Mouse (Mus musculus): Measurements from ENCODE around the gene Espn. TPM values are rescaled to one million over a fixed set of nuclear protein-coding genes. Genes with fewer than 3 reads are reported as not detected.

Espn gene
- total RNA-seq, 2 experiments from 2014 or later: 0.57 to 0.94 TPM

GRCm38 (mm10) chr4:152101081-152101653, 51.0 kb downstream of the Espn start:
- no peak for DNase-seq (ENCODE audit: low spot score in 2 of 2)

GRCm38 (mm10) chr4:152100541-152100940, 51.6 kb downstream of the Espn start:
- DNase-seq (ENCODE audit: low spot score in 2 of 2): no peak

GRCm38 (mm10) chr4:152097911-152098799, 54.0 kb downstream of the Espn start:
- no peak for DNase-seq (ENCODE audit: low spot score in 2 of 2)

GRCm38 (mm10) chr4:152096927-152097326, 55.2 kb downstream of the Espn start:
- no peak for DNase-seq (ENCODE audit: low spot score in 2 of 2)

- peak; percentile 53 to 60 for DNase-seq (ENCODE audit: low spot score in 2 of 2)
These were observed 55.9 kb downstream of the Espn start for GRCm38 (mm10) chr4:152095937-152096910.

- DNase-seq (ENCODE audit: low spot score in 2 of 2): no peak
These were observed 57.9 kb downstream of the Espn start for GRCm38 (mm10) chr4:152094233-152094632.

GRCm38 (mm10) chr4:152092751-152093293, 59.3 kb downstream of the Espn start:
- no peak for DNase-seq (ENCODE audit: low spot score in 2 of 2)

GRCm38 (mm10) chr4:152090191-152090590, 62.0 kb downstream of the Espn start:
- DNase-seq (ENCODE audit: low spot score in 2 of 2): no peak

- peak; percentile 78 to 90 for DNase-seq (ENCODE audit: low spot score in 2 of 2)
These were observed 63.5 kb downstream of the Espn start for GRCm38 (mm10) chr4:152088556-152089120.

GRCm38 (mm10) chr4:152088133-152088532, 64.0 kb downstream of the Espn start:
- peak in 1 of 2 experiments; percentile 64 for DNase-seq (ENCODE audit: low spot score in 2 of 2)

- no peak for DNase-seq (ENCODE audit: low spot score in 2 of 2)
These were observed 64.7 kb downstream of the Espn start for GRCm38 (mm10) chr4:152087211-152088081.

- DNase-seq (ENCODE audit: low spot score in 2 of 2): peak in 1 of 2 experiments; percentile 61
These were observed 65.5 kb downstream of the Espn start for GRCm38 (mm10) chr4:152086505-152087210.

- DNase-seq (ENCODE audit: low spot score in 2 of 2): no peak
These were observed 67.6 kb downstream of the Espn start for GRCm38 (mm10) chr4:152084616-152085015.

GRCm38 (mm10) chr4:152083611-152084220, 68.5 kb downstream of the Espn start:
- DNase-seq (ENCODE audit: low spot score in 2 of 2): no peak

- DNase-seq (ENCODE audit: low spot score in 2 of 2): no peak
These were observed 72.2 kb downstream of the Espn start for GRCm38 (mm10) chr4:152079931-152080330.

- DNase-seq (ENCODE audit: low spot score in 2 of 2): no peak
These were observed 72.9 kb downstream of the Espn start for GRCm38 (mm10) chr4:152079261-152079660.

- peak in 1 of 2 experiments; percentile 37 for DNase-seq (ENCODE audit: low spot score in 2 of 2)
These were observed 74.1 kb downstream of the Espn start for GRCm38 (mm10) chr4:152078105-152078530.

- no peak for DNase-seq (ENCODE audit: low spot score in 2 of 2)
These were observed 75.0 kb downstream of the Espn start for GRCm38 (mm10) chr4:152077191-152077590.

Measured in layer of hippocampus, postnatal 14 days (tissue).